Mouse (Mus musculus) layer of hippocampus, postnatal 25 days (tissue): ENCODE data around the gene Gm10392. TPM values are rescaled to one million over a fixed set of nuclear protein-coding genes. Genes with fewer than 3 reads are reported as not detected.
A peak's percentile ranks its signal among the peaks of the same experiment; 100 is the strongest.

Experiments used
- DNase-seq, 2 experiments: peaks; one replicate each; pipeline ENCODE4 v3.0.0; 2022; ENCODE audit warnings: mixed read lengths in 2 of 2, low spot score in 1 of 2; ENCODE audit errors: extremely low spot score in 1 of 2
- total RNA-seq, 2 experiments: library from RNA; stranded (reverse); gene quantifications; 2 replicates each; pipeline ENCODE4 v1.2.3; 2021

The Gm10392 gene
- total RNA-seq, 2 experiments from 2014 or later, result not detected

- DNase-seq, result peak; percentile 77 to 80
Observed at GRCm38 (mm10) chr11:77492911-77493332, 26.1 kb downstream of the Gm10392 start.

GRCm38 (mm10) chr11:77492311-77492871, 26.6 kb downstream of the Gm10392 start:
- peak in 1 of 2 experiments; percentile 51 for DNase-seq

- no peak for DNase-seq
Observed at GRCm38 (mm10) chr11:77491502-77492291, 27.3 kb downstream of the Gm10392 start.

GRCm38 (mm10) chr11:77491123-77491501, 27.9 kb downstream of the Gm10392 start:
- DNase-seq, result peak; percentile 92 to 98

GRCm38 (mm10) chr11:77490451-77490850, 28.5 kb downstream of the Gm10392 start:
- no peak for DNase-seq

GRCm38 (mm10) chr11:77489591-77490235, 29.3 kb downstream of the Gm10392 start, which contains the start of gene Ankrd13b:
Ankrd13b (minus strand) TSS chr11:77489678.
- DNase-seq, result peak; percentile 62 to 75

GRCm38 (mm10) chr11:77488771-77489581, 30.0 kb downstream of the Gm10392 start:
- no peak for DNase-seq

- no peak for DNase-seq
Observed at GRCm38 (mm10) chr11:77486798-77487197, 32.2 kb downstream of the Gm10392 start.

GRCm38 (mm10) chr11:77485229-77485628, 33.8 kb downstream of the Gm10392 start:
- DNase-seq, result no peak

- DNase-seq, result no peak
Observed at GRCm38 (mm10) chr11:77483510-77484255, 35.3 kb downstream of the Gm10392 start.

GRCm38 (mm10) chr11:77483043-77483442, 36.0 kb downstream of the Gm10392 start:
- no peak for DNase-seq

GRCm38 (mm10) chr11:77476895-77477294, 42.1 kb downstream of the Gm10392 start:
- no peak for DNase-seq

GRCm38 (mm10) chr11:77476216-77476615, 42.8 kb downstream of the Gm10392 start:
- DNase-seq, result no peak

GRCm38 (mm10) chr11:77472775-77473174, 46.2 kb downstream of the Gm10392 start:
- DNase-seq, result no peak

- no peak for DNase-seq
Observed at GRCm38 (mm10) chr11:77471407-77471806, 47.6 kb downstream of the Gm10392 start.

- DNase-seq, result no peak
Observed at GRCm38 (mm10) chr11:77468397-77468796, 50.6 kb downstream of the Gm10392 start.

- DNase-seq, result peak; percentile 70 to 90
Observed at GRCm38 (mm10) chr11:77467784-77468183, 51.2 kb downstream of the Gm10392 start.

- DNase-seq, result peak; percentile 50 to 71
Observed at GRCm38 (mm10) chr11:77467157-77467556, 51.8 kb downstream of the Gm10392 start.
